Mouse (Mus musculus): ENCODE data around the gene Zfp362.

DNA sequence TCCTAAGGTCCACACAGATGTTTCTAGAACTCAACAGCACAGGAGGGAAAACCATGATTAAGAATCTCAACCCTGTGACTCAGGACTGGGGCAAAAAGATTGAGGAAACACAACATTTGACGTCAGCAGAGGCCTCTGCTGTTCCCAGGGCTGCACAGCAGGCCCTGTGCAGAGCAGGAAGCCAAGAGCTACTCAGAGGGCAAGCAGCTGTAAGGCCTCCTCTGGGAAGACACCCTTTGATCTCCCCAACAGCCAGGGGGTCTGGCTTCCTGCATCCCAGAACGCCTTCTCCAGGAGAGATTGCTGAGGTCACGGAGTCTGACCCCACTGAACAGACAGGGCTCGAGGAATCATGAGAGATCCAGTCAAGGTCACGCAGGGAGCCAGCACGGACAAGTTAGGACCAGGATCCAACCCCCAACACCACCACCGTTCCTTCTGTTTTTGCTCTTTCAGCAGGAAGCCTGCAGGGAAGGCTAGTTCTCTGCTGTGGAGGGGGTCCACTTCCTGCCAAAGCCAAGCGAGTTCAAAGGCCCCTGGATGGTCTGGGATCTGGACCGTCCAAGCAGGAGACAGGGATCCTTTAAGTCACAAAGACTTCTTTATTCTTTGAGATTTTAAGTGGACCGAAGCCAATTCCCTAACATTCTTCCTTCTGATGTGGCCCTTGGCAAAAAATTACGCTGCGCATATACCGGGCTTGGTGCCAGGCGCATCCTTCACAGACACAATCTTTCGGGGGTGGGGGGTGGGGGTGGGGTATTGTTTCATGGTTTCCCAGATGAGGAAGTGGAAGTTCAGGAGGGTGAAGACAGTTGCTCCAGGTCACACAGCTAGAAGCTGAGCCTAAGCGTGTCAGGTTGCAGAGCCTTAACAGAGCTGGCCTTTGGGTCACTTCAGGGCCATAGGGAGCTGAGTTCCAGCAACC is 34.2 kb upstream of the Zfp362 start:
- TF ChIP-seq CTCF (IDR thresholded peaks at IDR 0.05): no peak
- TF ChIP-seq EP300 (IDR thresholded peaks at IDR 0.05; ENCODE audit: insufficient read depth, low read depth, low read length): no peak
